Mouse (Mus musculus) liver, postnatal 0 days (tissue): ENCODE measurements around the gene Evi5. TPM values are rescaled to one million over a fixed set of nuclear protein-coding genes. Genes with fewer than 3 reads are reported as not detected.

Experiments
- ATAC-seq: fragments of 200-750 bp; cut with Nextera tagmentation; 2 replicates; pipeline ENCODE4 v1.8.0; 2017; ENCODE audit warnings: mild to moderate bottlenecking, moderate library complexity
- DNase-seq: peaks from one replicate; pipeline ENCODE4 v3.0.0-alpha.2; 2016
- H3K27ac ChIP-seq: fragments of 300-500 bp; sonication (generic); 2 replicates; pipeline ENCODE4 v1.5.1; 2014; ENCODE audit warnings: antibody characterized with exemption, moderate library complexity, mild to moderate bottlenecking, low read depth
- H3K27me3 ChIP-seq: fragments of 300-500 bp; sonication (generic); 2 replicates; pipeline ENCODE4 v1.6.1; 2014; ENCODE audit warnings: low read length, control low read depth, mixed read lengths; ENCODE audit not compliant: insufficient read depth
- H3K36me3 ChIP-seq: fragments of 300-500 bp; sonication (generic); replicated peaks from 2 replicates; pipeline ENCODE4 v1.6.1; 2014; ENCODE audit warnings: mild to moderate bottlenecking, control low read depth, low read length, moderate library complexity, mixed read lengths; ENCODE audit not compliant: insufficient read depth
- H3K4me1 ChIP-seq: fragments of 300-500 bp; sonication (generic); 2 replicates; pipeline ENCODE4 v1.6.1; 2014; ENCODE audit warnings: antibody characterized with exemption, mild to moderate bottlenecking, control low read depth; ENCODE audit not compliant: insufficient read depth
- H3K4me2 ChIP-seq: fragments of 300-500 bp; sonication (generic); 2 replicates; pipeline ENCODE4 v1.6.1; 2014; ENCODE audit warnings: low read depth, mild to moderate bottlenecking, low read length, moderate library complexity, mixed read lengths
- H3K4me3 ChIP-seq: fragments of 300-500 bp; sonication (generic); 2 replicates; pipeline ENCODE4 v1.5.1; 2014; ENCODE audit warnings: low read depth, low read length
- H3K9ac ChIP-seq: fragments of 300-500 bp; sonication (generic); replicated peaks from 2 replicates; pipeline ENCODE4 v1.6.1; 2014; ENCODE audit warnings: mild to moderate bottlenecking, moderate library complexity
- H3K9me3 ChIP-seq: fragments of 300-500 bp; sonication (generic); 2 replicates; pipeline ENCODE4 v1.6.1; 2016; ENCODE audit warnings: mild to moderate bottlenecking, control low read depth, low read length, mixed read lengths
- CTCF ChIP-seq: sonication (generic); IDR thresholded peaks from 2 replicates; pipeline ENCODE4 v1.5.1; 2016; ENCODE audit warnings: antibody characterized with exemption, low read depth
- EP300 ChIP-seq: IDR thresholded peaks from 2 replicates; pipeline ENCODE4 v1.6.1; 2016; ENCODE audit warnings: antibody characterized with exemption, low read depth, mild to moderate bottlenecking
- WGBS: fragments of 180-500 bp; shearing (Covaris S2); extraction: QIAGEN DNeasy Blood & Tissue Kit; methylation state at CpG from one replicate; pipeline ENCODE4 v1.1.7; 2014; ENCODE audit not compliant: insufficient replicate concordance; 5-methylcytosine and 5-hydroxymethylcytosine counted together
- polyA plus RNA-seq: library from polyadenylated mRNA; unstranded; fragments of >200 nt; fragmentation: Nextera tagmentation; extraction: Ambion mirVana; gene quantifications from 2 replicates; pipeline ENCODE4 v1.2.1, GENCODE M21; 2015

The Evi5 gene
- polyA plus RNA-seq, 1 experiment from 2014 or later = 68.4 TPM

DNA sequence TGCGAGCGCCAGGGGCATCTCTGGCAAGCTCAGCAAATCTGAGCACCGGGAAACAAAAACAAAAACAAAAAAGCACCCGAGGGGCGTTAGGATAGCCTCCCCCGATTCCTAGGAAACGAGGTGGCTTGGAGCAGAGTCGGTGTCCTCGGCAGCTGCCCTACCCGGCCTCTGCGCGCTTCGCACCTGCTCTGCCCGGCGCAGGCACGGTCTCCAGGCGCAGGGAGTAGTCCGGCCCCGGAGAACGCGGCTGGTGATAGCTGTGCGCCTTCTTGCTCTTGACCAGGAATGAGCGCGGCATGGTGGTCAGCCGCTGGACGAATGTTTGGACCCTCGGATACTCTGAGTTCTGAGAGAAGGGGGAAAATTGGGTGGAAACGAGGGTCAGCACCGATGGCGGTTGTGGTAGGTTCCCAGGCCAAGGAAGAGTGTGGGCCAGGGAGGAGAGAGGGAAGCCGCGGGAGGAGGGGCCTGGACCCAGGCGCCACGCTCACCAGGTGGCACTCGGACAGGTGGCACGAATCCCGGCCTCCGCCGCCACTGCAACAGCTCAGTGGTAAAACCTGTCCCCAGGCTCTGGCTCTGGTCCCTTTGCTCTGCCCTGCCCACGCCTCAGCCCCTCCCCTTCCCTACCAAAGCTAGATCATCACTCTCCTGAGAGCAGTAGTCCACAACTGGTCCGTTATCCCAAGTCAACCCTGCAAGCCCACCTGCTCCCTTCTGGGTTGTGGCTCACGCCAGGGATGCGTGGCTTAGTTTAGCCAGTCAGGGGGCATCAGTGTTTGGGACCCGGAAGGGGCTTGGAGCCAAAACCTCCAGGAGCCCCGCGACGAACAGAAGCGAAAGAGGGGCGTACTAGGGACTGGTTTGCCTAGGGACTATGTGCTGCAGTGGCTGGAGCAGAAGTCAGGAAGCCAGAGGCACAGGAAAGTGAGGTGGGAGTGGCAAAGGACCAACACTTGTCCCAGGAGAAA is 151.1 kb downstream of the Evi5 start:
- Histone ChIP-seq H3K9me3 (no peaks in the 10 kb centered on the region), H3K27me3 (peaks cover 90% of the 10 kb centered on the region), H3K4me2 (peak overlapping the region; percentile 77), H3K9ac (peak overlapping the region; percentile 47), H3K4me3 (peak overlapping the region; percentile 47), H3K36me3 (no peaks in the 10 kb centered on the region; the same call in 1 of the 2 replicates), H3K27ac (0 out of 2 replicates have a peak overlapping the region, but pooled peaks have one; percentile 60), H3K4me1 (peaks cover 44% of the 10 kb centered on the region)
- ATAC-seq = no peak
- TF ChIP-seq EP300 (no peak), CTCF (no peak)
- 2% methylated on average over 49 of the region's 49 CpGs for WGBS
- peak; percentile 29 for DNase-seq

DNA sequence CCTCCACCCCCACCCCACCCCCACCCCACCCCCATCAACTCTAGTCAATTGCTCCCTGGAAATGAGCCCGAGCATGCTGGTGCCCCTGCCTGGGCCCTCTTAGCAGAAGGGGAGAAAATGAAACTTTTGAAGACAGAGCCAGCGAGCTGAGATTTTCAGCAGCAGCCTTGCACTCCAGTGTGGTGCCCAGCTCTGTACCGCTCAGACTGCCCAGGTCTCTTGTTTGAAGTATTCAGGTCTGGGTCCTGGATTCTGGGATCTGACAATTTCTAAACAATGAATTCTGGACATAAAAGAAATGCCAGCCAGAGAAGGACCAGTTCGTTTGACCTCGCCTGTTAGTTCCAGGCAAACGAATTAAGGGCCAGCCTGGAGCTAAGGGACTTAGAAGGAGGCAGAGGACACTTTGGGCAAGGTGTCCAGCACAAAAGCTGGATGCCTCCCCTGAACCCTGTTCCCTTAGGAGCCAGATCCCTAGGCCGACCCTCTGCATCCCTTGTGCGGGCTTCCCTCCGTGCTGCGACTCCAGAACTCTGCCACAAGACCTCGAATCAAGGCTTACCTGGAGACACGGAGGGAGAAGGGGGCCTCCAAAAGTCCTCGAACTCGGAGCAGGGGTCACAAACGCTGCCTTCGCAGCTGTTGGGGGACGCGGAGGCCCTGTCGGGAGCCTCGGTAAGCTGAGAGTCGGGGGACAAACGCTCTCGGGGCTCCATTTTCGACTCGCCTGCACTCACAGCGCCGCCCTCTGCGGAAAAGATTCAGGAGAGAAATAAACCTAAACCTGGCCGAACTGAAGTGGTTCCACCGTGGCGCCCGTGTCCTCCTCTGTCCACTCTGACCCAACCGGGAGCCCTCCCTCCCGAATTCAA is 152.0 kb downstream of the Evi5 start:
- Histone ChIP-seq H3K27ac (no peak overlapping the region), H3K27me3 (peaks cover 87% of the 10 kb centered on the region), H3K9me3 (no peaks in the 10 kb centered on the region), H3K4me1 (peaks cover 44% of the 10 kb centered on the region), H3K36me3 (no peaks in the 10 kb centered on the region; the same call in 1 of the 2 replicates), H3K4me2 (peak overlapping the region; percentile 77), H3K4me3 (peak overlapping the region; percentile 47), H3K9ac (peak overlapping the region; percentile 47)
- TF ChIP-seq EP300 = no peak
- TF ChIP-seq CTCF = no peak
- WGBS = 10% methylated on average over 34 of the region's 34 CpGs
- DNase-seq = no peak
- ATAC-seq = no peak

DNA sequence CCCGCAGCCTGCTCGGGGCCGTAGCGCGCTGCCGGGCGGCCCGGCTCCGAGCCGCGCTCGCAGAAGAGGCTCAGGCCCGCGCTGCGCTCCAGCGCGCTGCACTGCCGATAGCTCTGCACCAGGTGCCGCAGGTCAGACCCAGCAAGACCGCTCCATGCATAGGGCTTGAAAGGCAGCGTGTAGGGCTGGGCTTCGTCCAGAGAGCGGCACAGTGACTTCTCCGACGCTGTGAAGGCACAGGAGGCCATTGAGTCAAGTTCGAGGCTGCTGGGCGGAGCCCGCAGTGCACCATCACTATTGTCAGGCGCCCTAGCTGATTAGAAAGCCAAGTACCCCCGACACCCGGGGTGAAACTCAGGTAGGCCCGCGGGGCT is 153.3 kb downstream of the Evi5 start:
- Histone ChIP-seq H3K36me3 (no peaks in the 10 kb centered on the region; the same call in 1 of the 2 replicates), H3K9me3 (no peaks in the 10 kb centered on the region), H3K27me3 (peaks cover 92% of the 10 kb centered on the region), H3K4me1 (peaks cover 44% of the 10 kb centered on the region), H3K4me3 (peak overlapping the region; percentile 21), H3K4me2 (peak overlapping the region; percentile 77), H3K9ac (0 out of 2 replicates have a peak overlapping the region, but pooled peaks have one; percentile 5), H3K27ac (no peak overlapping the region)
- DNase-seq (no peak), ATAC-seq (no peak)
- TF ChIP-seq EP300 (no peak), CTCF (no peak)
- WGBS = 25% methylated on average over 33 of the region's 33 CpGs

DNA sequence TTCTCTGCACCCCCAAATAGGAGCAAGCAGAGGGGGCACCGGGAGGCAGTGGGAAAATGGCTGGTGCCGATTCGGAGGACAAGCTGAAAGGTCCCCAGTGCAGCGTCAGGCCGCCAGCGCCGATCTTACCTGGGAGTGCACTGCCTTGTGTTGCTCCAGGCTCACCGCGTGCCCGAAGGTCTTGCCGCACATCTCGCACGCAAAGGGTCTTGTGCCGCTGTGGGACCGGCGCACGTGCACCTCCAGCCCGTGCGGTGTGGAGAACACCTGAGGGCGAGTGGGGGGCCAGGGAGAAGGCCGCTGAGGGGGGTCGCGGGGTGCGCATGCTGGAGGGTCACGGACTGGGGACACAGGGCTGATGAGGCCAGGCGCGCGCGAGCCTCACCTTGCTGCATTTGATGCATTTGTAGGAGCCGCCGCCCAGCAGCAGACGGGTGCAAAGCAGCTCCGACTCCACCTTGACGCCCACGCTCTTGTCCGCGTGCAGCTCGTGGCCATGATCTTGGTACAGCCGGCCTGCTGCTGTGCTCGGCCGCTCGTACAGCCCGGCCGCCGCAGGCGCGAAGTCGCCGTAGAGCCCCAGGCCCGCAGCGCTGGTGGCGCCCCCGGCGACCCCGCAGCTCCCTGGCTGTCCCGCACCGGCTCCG is 153.8 kb downstream of the Evi5 start:
- Histone ChIP-seq H3K4me2 (peak overlapping the region; percentile 77), H3K4me1 (peaks cover 40% of the 10 kb centered on the region), H3K36me3 (no peaks in the 10 kb centered on the region; the same call in 1 of the 2 replicates), H3K4me3 (peak overlapping the region; percentile 21), H3K9ac (0 out of 2 replicates have a peak overlapping the region, but pooled peaks have one; percentile 5), H3K27me3 (peaks cover 87% of the 10 kb centered on the region), H3K9me3 (no peaks in the 10 kb centered on the region), H3K27ac (no peak overlapping the region)
- no peak for ATAC-seq
- WGBS = 33% methylated on average over 53 of the region's 58 CpGs
- DNase-seq = no peak
- TF ChIP-seq EP300 (no peak), CTCF (no peak)

DNA sequence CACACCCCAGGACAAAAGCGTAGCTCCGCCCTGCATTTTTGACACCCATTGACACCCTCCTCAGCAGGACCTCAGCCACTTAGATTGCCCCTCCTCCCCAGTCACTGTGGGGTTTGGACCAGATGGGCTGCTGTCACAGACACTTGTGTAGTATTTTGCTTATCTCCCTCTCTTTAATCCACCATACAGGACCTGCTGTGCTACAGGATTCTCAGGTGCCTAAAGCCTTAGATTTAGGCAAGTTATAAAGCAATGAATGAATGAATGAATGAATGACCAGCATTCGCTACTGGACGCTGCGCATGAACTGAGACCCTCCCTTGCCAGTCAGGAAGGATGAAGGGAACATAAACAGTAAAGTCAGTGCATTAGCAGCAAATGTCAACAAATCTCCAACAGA is 154.4 kb downstream of the Evi5 start:
- H3K4me1 ChIP-seq = peaks cover 35% of the 10 kb centered on the region
- H3K9ac ChIP-seq = no peak overlapping the region
- H3K4me3 ChIP-seq = no peak overlapping the region
- no peaks in the 10 kb centered on the region; the same call in 1 of the 2 replicates for H3K36me3 ChIP-seq
- DNase-seq (no peak), ATAC-seq (no peak)
- 55% methylated on average over 5 of the region's 5 CpGs for WGBS
- no peak overlapping the region for H3K4me2 ChIP-seq
- no peak overlapping the region for H3K27ac ChIP-seq
- TF ChIP-seq CTCF (no peak), EP300 (no peak)
- no peaks in the 10 kb centered on the region for H3K9me3 ChIP-seq
- H3K27me3 ChIP-seq = peaks cover 81% of the 10 kb centered on the region
